Mouse (Mus musculus) MEL (cell line): Measurements from ENCODE around the gene Slc35b2. TPM values are rescaled to one million over a fixed set of nuclear protein-coding genes. Genes with fewer than 3 reads are reported as not detected.

ENCODE experiments used
- DNase-seq: peaks from one replicate; pipeline ENCODE4 v3.0.0; 2011; ENCODE audit warnings: low read depth, low spot score
- H3K27ac ChIP-seq: 2 replicates; pipeline ENCODE4 v1.5.1; 2012; ENCODE audit warnings: low read depth, mild to moderate bottlenecking, control low read depth, low read length, moderate library complexity; ENCODE audit not compliant: control insufficient read depth
- H3K27me3 ChIP-seq, 2 experiments: fragments of 150-350 bp in 1 of 2; sonication (generic) in 1 of 2; 2 replicates each; pipeline ENCODE4 v1.6.1; 2012; ENCODE audit warnings: low read length in 2 of 2, mild to moderate bottlenecking in 2 of 2, improper control_type of control experiment in 1 of 2, moderate library complexity in 1 of 2; ENCODE audit not compliant: insufficient read depth in 2 of 2, control insufficient read depth in 1 of 2
- H3K36me3 ChIP-seq, 2 experiments: 2 replicates each; pipeline ENCODE4 v1.6.1; 2012 to 2014; ENCODE audit warnings: low read length in 2 of 2, improper control_type of control experiment in 1 of 2, inconsistent platforms in 1 of 2, mild to moderate bottlenecking in 1 of 2; ENCODE audit not compliant: insufficient read depth in 2 of 2, control insufficient read depth in 1 of 2
- H3K4me1 ChIP-seq, 2 experiments: fragments of 150-350 bp in 1 of 2; sonication (generic) in 1 of 2; 2 replicates each; pipeline ENCODE4 v1.6.1; 2012; ENCODE audit warnings: low read length in 2 of 2, improper control_type of control experiment in 1 of 2, mild to moderate bottlenecking in 1 of 2; ENCODE audit not compliant: insufficient read depth in 2 of 2, control insufficient read depth in 1 of 2
- H3K4me3 ChIP-seq, 2 experiments: fragments of 150-350 bp in 1 of 2; sonication (generic) in 1 of 2; 2 replicates each; pipeline ENCODE4 v1.5.1; 2012; ENCODE audit warnings: low read depth in 2 of 2, low read length in 2 of 2, mild to moderate bottlenecking in 2 of 2, moderate library complexity in 2 of 2, control low read depth in 1 of 2, improper control_type of control experiment in 1 of 2; ENCODE audit not compliant: control insufficient read depth in 1 of 2, insufficient read depth in 1 of 2
- H3K79me2 ChIP-seq: 2 replicates; pipeline ENCODE4 v1.6.1; 2012; ENCODE audit warnings: mild to moderate bottlenecking, low read length, moderate library complexity; ENCODE audit not compliant: control insufficient read depth, poor library complexity, insufficient read depth
- H3K9ac ChIP-seq: 2 replicates; pipeline ENCODE4 v1.6.1; 2012; ENCODE audit warnings: low read depth, mild to moderate bottlenecking, control low read depth, low read length, moderate library complexity; ENCODE audit not compliant: control insufficient read depth, poor library complexity, severe bottlenecking
- H3K9me3 ChIP-seq: fragments of 150-350 bp; sonication (generic); replicated peaks from 2 replicates; pipeline ENCODE4 v1.6.1; 2012; ENCODE audit warnings: mild to moderate bottlenecking, low read length, improper control_type of control experiment, moderate library complexity; ENCODE audit not compliant: insufficient read depth
- BHLHE40 ChIP-seq: IDR thresholded peaks from 2 replicates; pipeline ENCODE4 v1.6.1; 2012; ENCODE audit warnings: low read depth, mild to moderate bottlenecking, inconsistent platforms, low read length, improper control_type of control experiment, borderline replicate concordance
- CHD1 ChIP-seq: IDR thresholded peaks from 2 replicates; pipeline ENCODE4 v1.6.1; 2012; ENCODE audit warnings: low read depth, mild to moderate bottlenecking, inconsistent platforms, low read length, improper control_type of control experiment
- CHD2 ChIP-seq: IDR thresholded peaks from 2 replicates; pipeline ENCODE4 v1.6.1; 2011; ENCODE audit warnings: low read length, improper control_type of control experiment
- E2F4 ChIP-seq: IDR thresholded peaks from 2 replicates; pipeline ENCODE4 v1.6.1; 2011; ENCODE audit warnings: low read depth, low read length, improper control_type of control experiment, borderline replicate concordance
- ELF1 ChIP-seq: IDR thresholded peaks from 2 replicates; pipeline ENCODE4 v1.6.1; 2014; ENCODE audit warnings: low read depth, mild to moderate bottlenecking, inconsistent platforms, low read length, improper control_type of control experiment, moderate library complexity
- ETS1 ChIP-seq: IDR thresholded peaks from 2 replicates; pipeline ENCODE4 v1.6.1; 2012; ENCODE audit warnings: low read depth, mild to moderate bottlenecking, inconsistent platforms, low read length, improper control_type of control experiment, moderate library complexity
- GABPA ChIP-seq: IDR thresholded peaks from 2 replicates; pipeline ENCODE4 v1.6.1; 2012; ENCODE audit warnings: low read depth, mild to moderate bottlenecking, inconsistent platforms, low read length, improper control_type of control experiment, moderate library complexity
- GATA1 ChIP-seq: IDR thresholded peaks from 2 replicates; pipeline ENCODE4 v1.6.1; 2011; ENCODE audit warnings: low read depth, low read length, improper control_type of control experiment
- JUND ChIP-seq: IDR thresholded peaks from 2 replicates; pipeline ENCODE4 v1.6.1; 2011; ENCODE audit warnings: low read depth, mild to moderate bottlenecking, improper control_type of control experiment, low read length
- KAT2A ChIP-seq: conservative IDR thresholded peaks from 2 replicates; pipeline ENCODE4 v1.6.1; 2012; ENCODE audit warnings: low read depth, low read length, improper control_type of control experiment, inconsistent platforms
- MAZ ChIP-seq: IDR thresholded peaks from 2 replicates; pipeline ENCODE4 v1.6.1; 2012; ENCODE audit warnings: low read depth, mild to moderate bottlenecking, inconsistent platforms, low read length, improper control_type of control experiment
- MEF2A ChIP-seq: IDR thresholded peaks from 2 replicates; pipeline ENCODE4 v1.6.1; 2014; ENCODE audit warnings: low read depth, mild to moderate bottlenecking, inconsistent platforms, low read length, improper control_type of control experiment; ENCODE audit not compliant: poor library complexity, insufficient replicate concordance, severe bottlenecking; ENCODE audit errors: extremely low read depth
- MXI1 ChIP-seq: IDR thresholded peaks from 2 replicates; pipeline ENCODE4 v1.6.1; 2011; ENCODE audit warnings: mild to moderate bottlenecking, low read depth, low read length, improper control_type of control experiment
- NELFE ChIP-seq: IDR thresholded peaks from 2 replicates; pipeline ENCODE4 v1.6.1; 2011; ENCODE audit warnings: low read depth, low read length, improper control_type of control experiment
- NRF1 ChIP-seq: IDR thresholded peaks from 2 replicates; pipeline ENCODE4 v1.6.1; 2014; ENCODE audit warnings: low read depth, mild to moderate bottlenecking, inconsistent platforms, low read length, improper control_type of control experiment, moderate library complexity; ENCODE audit not compliant: poor library complexity, insufficient read depth, severe bottlenecking
- POLR2A ChIP-seq, 2 experiments: IDR thresholded peaks; 2 replicates each; pipeline ENCODE4 v1.6.1; 2011 to 2012; ENCODE audit warnings: low read length in 2 of 2, mild to moderate bottlenecking in 2 of 2, control low read depth in 1 of 2, improper control_type of control experiment in 1 of 2, low read depth in 1 of 2, moderate library complexity in 1 of 2; ENCODE audit not compliant: control insufficient read depth in 1 of 2, insufficient read depth in 1 of 2, poor library complexity in 1 of 2
- POLR2AphosphoS2 ChIP-seq: IDR thresholded peaks from 2 replicates; pipeline ENCODE4 v1.6.1; 2011; ENCODE audit warnings: low read length, improper control_type of control experiment
- POLR2AphosphoS5 ChIP-seq: IDR thresholded peaks from 2 replicates; pipeline ENCODE4 v1.6.1; 2012; ENCODE audit warnings: low read depth, borderline replicate concordance, mild to moderate bottlenecking, inconsistent platforms, low read length, moderate library complexity, mixed read lengths
- RAD21 ChIP-seq: IDR thresholded peaks from 2 replicates; pipeline ENCODE4 v1.6.1; 2011; ENCODE audit warnings: mild to moderate bottlenecking, low read depth, low read length, improper control_type of control experiment
- RCOR1 ChIP-seq: IDR thresholded peaks from 2 replicates; pipeline ENCODE4 v1.6.1; 2012; ENCODE audit warnings: low read depth, mild to moderate bottlenecking, inconsistent platforms, low read length, improper control_type of control experiment
- SMC3 ChIP-seq: IDR thresholded peaks from 2 replicates; pipeline ENCODE4 v1.6.1; 2011; ENCODE audit warnings: low read depth, low read length, improper control_type of control experiment
- TCF12 ChIP-seq: IDR thresholded peaks from 2 replicates; pipeline ENCODE4 v1.6.1; 2014; ENCODE audit warnings: low read depth, mild to moderate bottlenecking, inconsistent platforms, low read length, improper control_type of control experiment, moderate library complexity
- USF1 ChIP-seq: IDR thresholded peaks from 2 replicates; pipeline ENCODE4 v1.6.1; 2014; ENCODE audit warnings: low read depth, mild to moderate bottlenecking, inconsistent platforms, low read length, improper control_type of control experiment, moderate library complexity
- USF2 ChIP-seq, 2 experiments: IDR thresholded peaks; 2 replicates each; pipeline ENCODE4 v1.6.1; 2011 to 2012; ENCODE audit warnings: improper control_type of control experiment in 2 of 2, low read length in 2 of 2, borderline replicate concordance in 1 of 2, inconsistent platforms in 1 of 2, low read depth in 1 of 2, mild to moderate bottlenecking in 1 of 2; ENCODE audit not compliant: insufficient read depth in 1 of 2
- ZC3H11A ChIP-seq: IDR thresholded peaks from 2 replicates; pipeline ENCODE4 v1.6.1; 2012; ENCODE audit warnings: low read depth, mild to moderate bottlenecking, inconsistent platforms, low read length, improper control_type of control experiment
- ZKSCAN1 ChIP-seq: IDR thresholded peaks from 2 replicates; pipeline ENCODE4 v1.6.1; 2012; ENCODE audit warnings: low read depth, mild to moderate bottlenecking, inconsistent platforms, low read length, improper control_type of control experiment, moderate library complexity
- polyA plus RNA-seq, 2 experiments: library from polyadenylated mRNA; stranded (reverse) in 1 of 2; unstranded in 1 of 2; fragments of >175 nt in 1 of 2; fragments of >200 nt in 1 of 2; gene quantifications; 2 replicates each; pipeline versions ENCODE4 v1.2.1 to v1.2.4; 2012; ENCODE audit warnings: low replicate concordance in 2 of 2, low read depth in 1 of 2; ENCODE audit not compliant: insufficient read length in 2 of 2, insufficient read depth in 1 of 2, missing spikeins in 1 of 2
- total RNA-seq: library from RNA; depleted of rRNA; stranded (reverse); fragments of 300-350 nt; gene quantifications from 2 replicates; pipeline ENCODE4 v1.2.3, GENCODE M21; 2012

Gene Slc35b2
- total and polyA plus RNA-seq, 3 experiments = 81.7 to 111 TPM; not detected in 1

DNA sequence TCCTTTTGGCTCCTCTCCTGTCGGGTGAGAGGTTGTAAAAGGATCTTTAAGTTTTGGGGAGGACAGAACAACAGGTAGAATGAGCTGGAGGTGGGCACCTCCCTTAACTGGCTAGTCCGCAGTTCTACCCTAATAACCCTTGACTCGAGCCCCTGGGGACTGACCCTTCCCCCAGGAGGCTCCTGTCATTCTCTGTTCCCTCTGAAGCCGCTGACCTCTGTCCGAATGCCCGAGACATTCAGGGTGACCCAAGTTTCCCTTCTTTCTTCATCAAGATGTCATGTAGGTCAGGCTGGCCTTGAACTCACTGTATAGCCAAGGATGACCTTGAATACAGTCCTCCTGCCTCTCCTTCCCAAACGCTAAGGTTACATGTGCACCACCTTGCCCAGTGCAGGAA lies 24.7 kb downstream of the Slc35b2 start:
- no peak for TF ChIP-seq MAZ
- no peak for TF ChIP-seq E2F4
- TF ChIP-seq POLR2AphosphoS5 = no peak
- no peak for TF ChIP-seq CHD2
- TF ChIP-seq RCOR1 = no peak
- TF ChIP-seq CHD1 = no peak
- no peak for TF ChIP-seq KAT2A
- no peak for TF ChIP-seq NRF1
- H3K36me3 ChIP-seq = peaks cover 8 to 21% of the 10 kb centered on the region in 2 experiments; a peak in 3 of 4 replicates
- H3K9ac ChIP-seq = no peak overlapping the region
- no peak overlapping the region for H3K27ac ChIP-seq
- peaks cover 20% of the 10 kb centered on the region for H3K79me2 ChIP-seq
- peaks cover 10 to 27% of the 10 kb centered on the region in 2 experiments for H3K4me1 ChIP-seq
- H3K27me3 ChIP-seq = no peaks in the 10 kb centered on the region
- H3K9me3 ChIP-seq = no peaks in the 10 kb centered on the region
- DNase-seq = no peak
- H3K4me3 ChIP-seq = no peak overlapping the region

DNA sequence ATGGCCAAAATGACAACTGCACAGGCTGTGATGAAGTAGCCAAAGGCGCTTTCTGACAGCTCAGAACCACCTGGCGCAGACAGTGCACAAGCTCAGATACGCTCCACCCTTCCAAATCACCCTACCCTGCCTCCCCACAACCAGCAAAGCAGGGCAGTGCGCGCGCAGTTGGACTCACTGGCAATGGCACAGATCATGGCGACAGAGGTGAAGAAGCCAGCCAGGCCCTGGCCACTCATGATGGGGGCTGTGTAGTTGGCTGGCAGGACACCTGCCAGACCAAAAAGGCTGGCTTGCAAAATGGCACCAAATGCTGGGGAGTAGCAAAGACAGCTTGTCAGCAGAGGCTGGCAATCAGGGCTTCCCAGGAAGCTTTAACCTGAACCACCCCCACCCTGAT lies 25.6 kb downstream of the Slc35b2 start:
- Histone ChIP-seq H3K36me3 (peaks cover 8 to 13% of the 10 kb centered on the region in 2 experiments; a peak in 3 of 4 replicates), H3K4me1 (peaks cover 7 to 23% of the 10 kb centered on the region in 2 experiments; a peak in 3 of 4 replicates)

DNA sequence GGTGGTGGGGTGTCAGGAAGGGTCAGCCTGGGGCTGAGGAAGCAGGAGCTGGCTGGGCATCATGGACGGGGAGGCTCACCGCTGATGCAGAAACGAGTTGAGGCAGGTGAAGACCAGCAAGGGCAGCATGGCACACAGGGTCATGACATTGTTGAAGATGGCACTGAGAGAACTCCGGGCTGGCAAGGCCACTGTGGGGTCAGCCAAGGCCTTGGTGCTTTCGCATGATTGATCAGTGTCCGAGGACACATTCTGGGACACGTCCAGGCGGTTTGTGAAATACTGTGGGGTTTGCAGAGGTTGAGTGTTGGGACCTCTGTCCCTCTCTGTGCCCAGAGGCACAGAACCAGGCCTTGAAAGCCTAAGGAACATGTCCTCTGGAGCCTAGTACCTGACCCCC lies 26.2 kb downstream of the Slc35b2 start:
- Histone ChIP-seq H3K36me3 (peaks cover 8 to 11% of the 10 kb centered on the region in 2 experiments; a peak in 3 of 4 replicates), H3K4me3 (no peak overlapping the region), H3K27me3 (no peaks in the 10 kb centered on the region), H3K4me1 (peaks cover 7 to 17% of the 10 kb centered on the region in 2 experiments; a peak in 3 of 4 replicates), H3K27ac (no peak overlapping the region), H3K9me3 (no peaks in the 10 kb centered on the region), H3K9ac (no peak overlapping the region), H3K79me2 (peaks cover 34% of the 10 kb centered on the region)
- DNase-seq = no peak
- TF ChIP-seq NRF1 (no peak), ETS1 (no peak), GABPA (no peak), MEF2A (no peak), ZC3H11A (no peak), GATA1 (no peak), USF1 (no peak), TCF12 (no peak), NELFE (no peak), ELF1 (no peak), RCOR1 (no peak), BHLHE40 (no peak), MXI1 (no peak), SMC3 (no peak), RAD21 (no peak), POLR2A (IDR thresholded peaks at IDR 0.05; ENCODE audit: control insufficient read depth in 1 of 2, insufficient read depth in 1 of 2, low read depth in 1 of 2, low read length in 2 of 2, poor library complexity in 1 of 2) (no peak), JUND (no peak)

More for the DNA sequence above, 25.6 kb downstream of the Slc35b2 start:
- Histone ChIP-seq H3K9ac (no peak overlapping the region), H3K4me3 (no peak overlapping the region), H3K27me3 (no peaks in the 10 kb centered on the region), H3K79me2 (peaks cover 28% of the 10 kb centered on the region), H3K27ac (no peak overlapping the region)
- DNase-seq = no peak
- no peak for TF ChIP-seq USF2 (IDR thresholded peaks at IDR 0.05; ENCODE audit: borderline replicate concordance in 1 of 2, insufficient read depth in 1 of 2, low read depth in 1 of 2, low read length in 2 of 2)
- TF ChIP-seq NELFE = no peak
- TF ChIP-seq MAZ = no peak
- no peak for TF ChIP-seq ZC3H11A
- no peak for TF ChIP-seq RAD21
- no peak for TF ChIP-seq ELF1
- TF ChIP-seq MXI1 = no peak
- TF ChIP-seq GABPA = no peak
- TF ChIP-seq RCOR1 = no peak
- TF ChIP-seq POLR2AphosphoS2 = no peak
- no peak for TF ChIP-seq ZKSCAN1
- TF ChIP-seq, all 39 proteins: peak for 0
- H3K9me3 ChIP-seq = no peaks in the 10 kb centered on the region
